8 mouse cellular contexts compared by ENCODE assay signal in the genomic region with DNA sequence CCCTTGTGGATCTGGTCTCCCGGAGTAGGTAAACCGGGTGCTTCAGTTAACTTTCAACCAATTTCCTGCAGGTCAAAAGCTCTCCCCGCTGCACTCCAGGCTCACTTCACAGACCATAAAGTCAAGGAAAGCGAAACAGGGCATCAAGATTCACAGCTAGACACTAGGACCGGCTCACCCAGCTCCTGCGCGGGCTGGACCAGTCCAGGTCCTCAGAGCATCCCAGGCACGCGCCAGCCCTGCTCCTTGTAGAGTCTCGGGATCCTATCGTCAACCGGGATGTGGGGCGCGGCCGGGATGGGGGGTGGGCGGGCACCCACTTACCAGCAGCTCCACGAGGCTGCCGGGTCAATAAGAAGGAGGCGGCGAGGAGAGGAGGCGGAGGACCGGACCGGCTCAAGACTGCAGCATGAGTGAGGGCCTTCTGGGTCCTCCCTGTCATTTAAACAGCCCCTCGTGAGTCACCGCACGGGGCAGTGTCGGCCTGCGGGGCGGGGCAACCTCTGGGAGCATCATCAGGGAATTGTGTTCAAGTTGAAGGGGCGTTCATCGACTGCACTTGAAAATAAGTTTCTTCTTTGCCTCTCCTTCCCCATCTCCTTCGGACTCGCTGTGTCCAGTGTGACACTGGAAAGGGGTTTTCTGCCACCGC. TPM values are rescaled to one million over a fixed set of nuclear protein-coding genes. Genes with fewer than 3 reads are reported as not detected.
A peak's percentile ranks its signal among the peaks of the same experiment; 100 is the strongest.
DNase-seq lines count a peak whose midpoint lies in the region; ATAC-seq and TF ChIP-seq lines count a peak whose summit lies in the region.

TSS of gene Lrrc15 (minus strand) at position 413 of the 652 bp plus-strand sequence.

- no peak for TF ChIP-seq POLR2A in small intestine, adult 2 months (IDR thresholded peaks at IDR 0.05; ENCODE audit: low read depth, low read length)

- peak; percentile 26; the same call in 1 of the 2 replicates for TF ChIP-seq CTCF in forebrain, postnatal 0 days (IDR thresholded peaks at IDR 0.05; ENCODE audit: low read depth)
- no peak for TF ChIP-seq CTCF in small intestine, adult 2 months (IDR thresholded peaks at IDR 0.05; ENCODE audit: extremely low read depth, insufficient read length, insufficient replicate concordance, low read depth, low read length)

- H3K9ac ChIP-seq in forebrain, postnatal 0 days, result 0 out of 2 replicates have a peak within 1 kb of the TSS, but pooled peaks have one; percentile 10
- no peak within 1 kb of the TSS for H3K9ac ChIP-seq in liver, embryonic 11.5 days (ENCODE audit: low read depth, low read length)

- no peak within 1 kb of the TSS for H3K27ac ChIP-seq in forebrain, postnatal 0 days (ENCODE audit: low read depth, low read length)
- no peak within 1 kb of the TSS for H3K27ac ChIP-seq in liver, embryonic 11.5 days (ENCODE audit: low read depth, low read length)
- no peak within 1 kb of the TSS for H3K27ac ChIP-seq in small intestine, adult 2 months (ENCODE audit: insufficient read depth, low read depth, low read length)

- ATAC-seq in forebrain, postnatal 0 days, result peak; percentile 49; the same call in 1 of the 2 replicates
- ATAC-seq in liver, embryonic 11.5 days (replicated peaks; ENCODE audit: low FRiP score), result no peak

- no peaks in the 10 kb centered on the region for H3K36me3 ChIP-seq in forebrain, postnatal 0 days (ENCODE audit: insufficient read depth)
- H3K36me3 ChIP-seq in liver, embryonic 11.5 days (ENCODE audit: control insufficient read depth, insufficient read depth, low read length), result no peaks in the 10 kb centered on the region
- no peaks in the 10 kb centered on the region for H3K36me3 ChIP-seq in small intestine, adult 2 months (ENCODE audit: control insufficient read depth, insufficient read depth, low read length)

- 12% methylated on average over 34 of the region's 34 CpGs for WGBS in forebrain, postnatal 0 days
- 10% methylated on average over 34 of the region's 34 CpGs for WGBS in liver, embryonic 11.5 days
- WGBS in small intestine, adult 2 months, result 7% methylated on average over 34 of the region's 34 CpGs

- H3K4me1 ChIP-seq in forebrain, postnatal 0 days (ENCODE audit: insufficient read depth), result peaks cover 5% of the 10 kb centered on the region; the same call in 1 of the 2 replicates
- H3K4me1 ChIP-seq in liver, embryonic 11.5 days (replicated peaks; ENCODE audit: control insufficient read depth, insufficient read depth, low read length), result no peaks in the 10 kb centered on the region; the same call in 1 of the 2 replicates
- peaks cover 5% of the 10 kb centered on the region; the same call in 1 of the 2 replicates for H3K4me1 ChIP-seq in small intestine, adult 2 months (ENCODE audit: control insufficient read depth, insufficient read depth, insufficient read length, low read length)

- H3K4me2 ChIP-seq in forebrain, postnatal 0 days (ENCODE audit: low read depth), result peak within 1 kb of the TSS; percentile 39
- peak within 1 kb of the TSS; percentile 57 for H3K4me2 ChIP-seq in liver, embryonic 11.5 days

- H3K9me3 ChIP-seq in forebrain, postnatal 0 days (ENCODE audit: low read length), result no peaks in the 10 kb centered on the region
- H3K9me3 ChIP-seq in liver, embryonic 11.5 days (ENCODE audit: control insufficient read depth, low read length), result no peaks in the 10 kb centered on the region

- H3K4me3 ChIP-seq in forebrain, postnatal 0 days (ENCODE audit: low read depth, low read length), result 0 out of 2 replicates have a peak within 1 kb of the TSS, but pooled peaks have one; percentile 5
- peak within 1 kb of the TSS; percentile 32 for H3K4me3 ChIP-seq in liver, embryonic 11.5 days (ENCODE audit: low read depth, low read length)
- H3K4me3 ChIP-seq in small intestine, adult 2 months (ENCODE audit: low read depth, low read length), result peak within 1 kb of the TSS; percentile 14; the same call in 1 of the 2 replicates

- H3K27me3 ChIP-seq in forebrain, postnatal 0 days (ENCODE audit: insufficient read depth, low read length), result peaks cover 25% of the 10 kb centered on the region
- H3K27me3 ChIP-seq in liver, embryonic 11.5 days (replicated peaks; ENCODE audit: control insufficient read depth, insufficient read depth, low read length), result peaks cover 50% of the 10 kb centered on the region
- peaks cover 17% of the 10 kb centered on the region for H3K27me3 ChIP-seq in small intestine, adult 2 months (ENCODE audit: control insufficient read depth, insufficient read depth, low read length)

- DNase-seq in adrenal gland, adult (ENCODE audit: inconsistent age in 2 of 2, low spot score in 1 of 2), result peak; percentile 21 to 35
- no peak for DNase-seq in adrenal gland, adult 18-20 months (ENCODE audit: low spot score in 2 of 2)
- peak; percentile 60 for DNase-seq in ES-CJ7 (ENCODE audit: low read depth, low spot score)
- DNase-seq in forebrain, postnatal 0 days, result no peak
- peak; percentile 43 for DNase-seq in liver, embryonic 11.5 days (ENCODE audit: low spot score)
- DNase-seq in spleen, adult 18-20 months, result no peak
- DNase-seq in layer of hippocampus, adult 9-11 months, result no peak

RNA-seq across cellular contexts. Expression of gene Lrrc15, which starts in this region (rescaled TPM):
- under 1 TPM; 0.07 to 0.13 TPM for total RNA-seq in adrenal gland, adult 18-20 months (2021)
- total RNA-seq in forebrain, postnatal 0 days (2014; rRNA removed), result 0.15 and 0.48 TPM in 2 replicates
- polyA plus RNA-seq in forebrain, postnatal 0 days (2015; fragmentation: Nextera tagmentation; extraction: Ambion mirVana), result 0.04 and 0.12 TPM in 2 replicates
- polyA plus RNA-seq in liver, embryonic 11.5 days (2014; fragmentation: Nextera tagmentation; extraction: Ambion mirVana), result 0.08 and 0.14 TPM in 2 replicates
- polyA plus RNA-seq in small intestine, adult 2 months (2012; rRNA removed), result 0.06 TPM in 1 of 2 replicates, not detected in the other

Comparison
In these comparisons a context has a peak if more than half of its experiments do, and no peak if none do; other contexts are left out.
1. DNase-seq: peak in adrenal gland, adult (2 of 2) and ES-CJ7 (single experiment); none in adrenal gland, adult 18-20 months (0 of 2), forebrain, postnatal 0 days (single experiment), spleen, adult 18-20 months (0 of 2) and layer of hippocampus, adult 9-11 months (single experiment).
2. Peak in ATAC-seq, H3K4me3 ChIP-seq, H3K9ac ChIP-seq and H3K4me2 ChIP-seq in forebrain, postnatal 0 days; RNA of the gene not detected or under 1 TPM.
3. Peak in DNase-seq, H3K4me3 ChIP-seq and H3K4me2 ChIP-seq in liver, embryonic 11.5 days; RNA of the gene not detected or under 1 TPM.
4. Peak in every context shown above with its lines, with median percentiles within 50 percentile points of each other: H3K4me3 ChIP-seq.